Mouse (Mus musculus) brown adipose tissue, adult 24 weeks (tissue): ENCODE results near the gene Gp2. TPM values are rescaled to one million over a fixed set of nuclear protein-coding genes. Genes with fewer than 3 reads are reported as not detected.

Source experiments
- polyA plus RNA-seq: library from polyadenylated mRNA; stranded (reverse); fragments of >200 nt; gene quantifications from 2 replicates; pipeline ENCODE4 v1.2.4, GENCODE M21; 2012; ENCODE audit not compliant: missing spikeins, insufficient read depth, insufficient read length

Gene Gp2
- polyA plus RNA-seq, 1 experiment: not detected

Other genes with a start within 250 kb of the Gp2 start
- not detected in 2 replicates for gene Umod, start 20.0 kb upstream of the Gp2 start, polyA plus RNA-seq
- 2.0 and 3.3 TPM in 2 replicates for gene Acsm5, start 60.2 kb upstream of the Gp2 start, polyA plus RNA-seq
- not detected in 2 replicates for gene Pdilt, start 64.2 kb upstream of the Gp2 start, polyA plus RNA-seq
- not detected in 2 replicates for gene Acsm2, start 95.1 kb upstream of the Gp2 start, polyA plus RNA-seq
- gene Acsm1, start 147.7 kb upstream of the Gp2 start, polyA plus RNA-seq: 0.67 TPM in 1 of 2 replicates, not detected in the other
- gene Acsm4, start 230.7 kb upstream of the Gp2 start, polyA plus RNA-seq: not detected in 2 replicates